Comparison of ENCODE assay signal across 23 mouse cellular contexts in genomic region chr14:8850208-8850607, GRCm38 (mm10).
A peak's percentile ranks its signal among the peaks of the same experiment; 100 is the strongest.
DNase-seq lines count a peak whose midpoint lies in the region; ATAC-seq lines count a peak whose summit lies in the region.
"Had no signal": no experiment of that assay in that cellular context is flagged by ENCODE, and none has a peak within 500 bp of the region (broad histone marks: within the 10 kb centered on the region; RNA-seq: fewer than 3 reads in every experiment).

No protein-coding gene starts in this region.

- H3K27me3 ChIP-seq in midbrain, embryonic 11.5 days (ENCODE audit: control insufficient read depth, insufficient read depth, low read length) = no peaks in the 10 kb centered on the region
- H3K27me3 ChIP-seq: embryonic facial prominence, embryonic 15.5 days; heart, embryonic 13.5 days; hindbrain, embryonic 12.5 days; Patski had no signal

- no peak overlapping the region for H3K27ac ChIP-seq in midbrain, embryonic 11.5 days (ENCODE audit: low read depth, low read length)
- H3K27ac ChIP-seq: embryonic facial prominence, embryonic 15.5 days; forebrain, embryonic 10.5 days; gastrocnemius, adult 2 months; heart, embryonic 13.5 days; hindbrain, embryonic 12.5 days had no signal

- ATAC-seq in midbrain, embryonic 11.5 days (ENCODE audit: low FRiP score) = no peak
- ATAC-seq: forebrain, embryonic 14.5 days; hindbrain, embryonic 16.5 days; inflammation-experienced regulatory T-cells, adult 6 months; intestine, postnatal 0 days; Patski had no signal

- H3K4me1 ChIP-seq in midbrain, embryonic 11.5 days (ENCODE audit: control insufficient read depth, insufficient read depth, low read length) = no peaks in the 10 kb centered on the region
- H3K4me1 ChIP-seq: embryonic facial prominence, embryonic 15.5 days; forebrain, embryonic 10.5 days; heart, embryonic 13.5 days; hindbrain, embryonic 12.5 days had no signal

- H3K9ac ChIP-seq in midbrain, embryonic 11.5 days (ENCODE audit: low read length) = no peak overlapping the region
- H3K9ac ChIP-seq: embryonic facial prominence, embryonic 15.5 days; heart, embryonic 13.5 days; hindbrain, embryonic 12.5 days had no signal

- H3K4me3 ChIP-seq in midbrain, embryonic 11.5 days (ENCODE audit: low read depth, low read length) = no peak overlapping the region
- H3K4me3 ChIP-seq: embryonic facial prominence, embryonic 15.5 days; erythroblast, embryonic 14.5 days; forebrain, embryonic 10.5 days; gastrocnemius, adult 2 months; heart, embryonic 13.5 days; hindbrain, embryonic 12.5 days had no signal

- H3K36me3 ChIP-seq in midbrain, embryonic 11.5 days (ENCODE audit: control insufficient read depth, insufficient read depth, low read length) = no peaks in the 10 kb centered on the region
- H3K36me3 ChIP-seq: embryonic facial prominence, embryonic 15.5 days; forebrain, embryonic 10.5 days; heart, embryonic 13.5 days; hindbrain, embryonic 12.5 days had no signal

- H3K4me2 ChIP-seq in midbrain, embryonic 11.5 days = no peak overlapping the region
- H3K4me2 ChIP-seq: embryonic facial prominence, embryonic 15.5 days; heart, embryonic 13.5 days; hindbrain, embryonic 12.5 days had no signal

- no peaks in the 10 kb centered on the region for H3K9me3 ChIP-seq in midbrain, embryonic 11.5 days (ENCODE audit: control insufficient read depth, low read length)
- H3K9me3 ChIP-seq: embryonic facial prominence, embryonic 15.5 days; forebrain, embryonic 10.5 days; heart, embryonic 13.5 days; hindbrain, embryonic 12.5 days had no signal

- peak; percentile 7 for DNase-seq in embryo, embryonic 10.5 days (ENCODE audit: low spot score)
- no peak for DNase-seq in embryo, embryonic 9.5 days (ENCODE audit: extremely low spot score)
- DNase-seq in 416B (ENCODE audit: low read depth) (peak; percentile 5), ES-CJ7 (ENCODE audit: low read depth, low spot score) (peak; percentile 49)
- DNase-seq in c-Kit-negative CD71-positive TER-119-positive erythroid progenitor cells, embryonic 14.5 days (ENCODE audit: low read depth, low spot score) = peak; percentile 2
- DNase-seq in thymus, postnatal 14 days = no peak
- DNase-seq in midbrain, embryonic 11.5 days (ENCODE audit: low spot score, missing footprints) = no peak
- DNase-seq: adrenal gland, postnatal 10 days; cerebellum, adult 8-10 months; cerebellum, postnatal 14 days; gastrocnemius, adult 2 months; gastrocnemius, postnatal 25 days; heart, postnatal 4 days had no signal

Comparison
In these comparisons a context has a peak if more than half of its experiments do, and no peak if none do; other contexts are left out.
1. DNase-seq: peak in embryo, embryonic 10.5 days (single experiment), 416B (single experiment), ES-CJ7 (single experiment) and c-Kit-negative CD71-positive TER-119-positive erythroid progenitor cells, embryonic 14.5 days (single experiment); none in embryo, embryonic 9.5 days (single experiment), thymus, postnatal 14 days (single experiment) and midbrain, embryonic 11.5 days (single experiment).